Mouse (Mus musculus): ENCODE results near the gene Glis3.

DNA sequence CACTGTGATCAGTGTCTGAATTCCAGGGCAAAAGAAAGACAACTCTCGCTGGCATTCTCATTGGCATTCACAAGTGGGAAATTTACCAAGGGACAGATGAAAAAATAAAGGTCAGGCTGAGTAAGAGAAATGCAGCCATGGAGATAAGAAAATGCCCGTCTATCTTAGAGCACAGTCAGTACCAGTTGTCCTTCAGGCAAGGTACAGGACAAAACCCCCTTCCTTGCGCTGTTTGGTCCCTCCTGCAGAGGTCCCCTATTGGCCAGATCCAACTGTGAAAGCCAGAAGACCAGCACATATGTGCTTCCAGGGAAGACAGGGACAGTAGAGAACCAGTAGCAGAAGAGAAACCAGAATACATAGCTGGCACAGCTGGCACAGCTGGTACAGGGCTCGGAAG, 79.0 kb downstream of the Glis3 start:
- TF ChIP-seq EP300 (IDR thresholded peaks at IDR 0.05; ENCODE audit: low read depth) (no peak), CTCF (IDR thresholded peaks at IDR 0.05; ENCODE audit: low read depth) (no peak)
